In the genomic region with DNA sequence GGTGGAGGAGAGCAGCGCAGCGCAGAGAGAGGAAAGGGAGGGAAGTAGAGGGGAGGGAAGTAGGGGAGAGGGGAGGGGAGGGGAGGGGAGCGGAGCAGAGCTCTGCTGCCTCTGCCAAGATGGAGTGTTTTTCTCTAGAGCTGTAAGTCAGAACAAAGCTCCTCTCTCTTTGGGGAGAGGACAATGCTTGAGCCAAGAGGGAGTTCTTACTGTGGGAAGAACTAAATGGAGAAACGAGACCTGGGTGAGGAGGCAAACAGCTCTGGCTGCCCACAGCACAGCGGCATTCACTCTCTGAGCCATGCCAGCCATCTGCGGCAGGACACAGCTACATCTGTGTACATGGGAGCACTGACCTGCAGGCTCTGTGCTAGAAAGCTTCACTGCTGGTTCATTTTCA, we compare ENCODE assay signal across 12 mouse cellular contexts. TPM values are rescaled to one million over a fixed set of nuclear protein-coding genes. Genes with fewer than 3 reads are reported as not detected.
DNase-seq lines count a peak whose midpoint lies in the region; ATAC-seq lines count a peak whose summit lies in the region.
"Had no signal": no experiment of that assay in that cellular context is flagged by ENCODE, and none has a peak within 500 bp of the region (broad histone marks: within the 10 kb centered on the region; RNA-seq: fewer than 3 reads in every experiment).

No protein-coding gene starts in this region.

- no peaks in the 10 kb centered on the region for H3K9me3 ChIP-seq in neural tube, embryonic 15.5 days (replicated peaks)
- H3K9me3 ChIP-seq: embryonic facial prominence, embryonic 10.5 days; forebrain, embryonic 10.5 days; hindbrain, embryonic 13.5 days had no signal

- H3K9ac ChIP-seq in neural tube, embryonic 15.5 days (replicated peaks): no peak overlapping the region
- H3K9ac ChIP-seq: hindbrain, embryonic 13.5 days had no signal

- DNase-seq in heart, adult 18-20 months: peak; percentile 18 to 19
- no peak for DNase-seq in heart, postnatal 4 days
- peak; percentile 6 for DNase-seq in lung, postnatal 10 days
- no peak for DNase-seq in lung, postnatal 25 days (ENCODE audit: low spot score)
- peak; percentile 78 for DNase-seq in brain, adult 2 months (ENCODE audit: low read depth, low spot score)
- no peak for DNase-seq in lung, postnatal 14 days
- DNase-seq: adrenal gland, postnatal 14 days had no signal

- ATAC-seq in neural tube, embryonic 15.5 days (ENCODE audit: low FRiP score): peak; percentile 38; the same call in 1 of the 2 replicates

- no peaks in the 10 kb centered on the region for H3K4me1 ChIP-seq in neural tube, embryonic 15.5 days
- H3K4me1 ChIP-seq: embryonic facial prominence, embryonic 10.5 days; forebrain, embryonic 10.5 days; hindbrain, embryonic 13.5 days had no signal

- H3K4me3 ChIP-seq in neural tube, embryonic 15.5 days (replicated peaks): no peak overlapping the region
- H3K4me3 ChIP-seq: embryonic facial prominence, embryonic 10.5 days; forebrain, embryonic 10.5 days; hindbrain, embryonic 13.5 days; myocyte had no signal

- no peaks in the 10 kb centered on the region for H3K27me3 ChIP-seq in neural tube, embryonic 15.5 days (replicated peaks)
- H3K27me3 ChIP-seq: hindbrain, embryonic 13.5 days had no signal

- no peak overlapping the region for H3K4me2 ChIP-seq in neural tube, embryonic 15.5 days
- H3K4me2 ChIP-seq: hindbrain, embryonic 13.5 days had no signal

- H3K36me3 ChIP-seq in neural tube, embryonic 15.5 days: no peaks in the 10 kb centered on the region

- 82% methylated on average over 6 of the region's 6 CpGs for WGBS in neural tube, embryonic 15.5 days

- 0 out of 2 replicates have a peak overlapping the region, but pooled peaks have one; percentile 37 for H3K27ac ChIP-seq in neural tube, embryonic 15.5 days (replicated peaks)
- H3K27ac ChIP-seq: embryonic facial prominence, embryonic 10.5 days; forebrain, embryonic 10.5 days; hindbrain, embryonic 13.5 days had no signal

RNA-seq across cellular contexts. Expression of a gene that starts 21.0 kb away (rescaled TPM):
- 1 to 10 TPM; 1.6 TPM for total RNA-seq in heart, adult 18-20 months (2021)
- 10 to 100 TPM; 69.6 to 77.4 TPM for total RNA-seq in heart, postnatal 4 days (2021)
- polyA plus RNA-seq in neural tube, embryonic 15.5 days (2015; fragmentation: Nextera tagmentation; extraction: Ambion mirVana): 3.7 and 11.2 TPM in 2 replicates

RNA-seq across cellular contexts. Expression of a gene that starts 43.3 kb away (rescaled TPM):
- total RNA-seq in heart, adult 18-20 months (2021): under 1 TPM; 0.30 to 0.31 TPM
- under 1 TPM; 0.70 to 0.76 TPM for total RNA-seq in heart, postnatal 4 days (2021)
- 14.8 and 15.0 TPM in 2 replicates for polyA plus RNA-seq in neural tube, embryonic 15.5 days (2015; fragmentation: Nextera tagmentation; extraction: Ambion mirVana)

Comparison
In these comparisons a context has a peak if more than half of its experiments do, and no peak if none do; other contexts are left out.
1. DNase-seq: peak in heart, adult 18-20 months (2 of 2), lung, postnatal 10 days (single experiment) and brain, adult 2 months (single experiment); none in heart, postnatal 4 days (single experiment), lung, postnatal 25 days (single experiment) and lung, postnatal 14 days (single experiment).
2. RNA of a gene that starts 21.0 kb away (total RNA-seq): 69.6 to 77.4 TPM in heart, postnatal 4 days; 1.6 TPM in heart, adult 18-20 months; every median in the first group is over 10 times any median in the second.